Comparison of ENCODE assay signal across 23 mouse cellular contexts in the genomic region with DNA sequence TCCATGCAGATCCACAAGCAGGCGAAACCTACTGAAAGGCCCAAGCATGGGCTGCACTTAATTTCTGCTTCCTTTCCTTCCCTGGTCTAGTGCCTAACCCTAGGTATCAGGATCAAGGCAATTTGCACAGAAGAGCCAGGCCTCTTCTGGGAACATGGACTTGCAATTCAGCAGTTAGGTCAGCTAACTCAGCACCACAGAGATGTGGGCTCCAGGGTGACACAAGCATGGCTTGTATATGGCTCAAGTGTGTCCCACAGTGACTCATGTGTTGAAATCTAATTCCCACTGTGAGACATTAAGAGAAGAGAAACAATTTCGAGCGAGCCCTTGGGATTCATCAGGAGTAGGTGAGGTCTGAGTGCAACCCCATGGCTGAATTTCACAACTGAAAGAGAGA. TPM values are rescaled to one million over a fixed set of nuclear protein-coding genes. Genes with fewer than 3 reads are reported as not detected.
DNase-seq lines count a peak whose midpoint lies in the region; TF ChIP-seq lines count a peak whose summit lies in the region.
"Had no signal": no experiment of that assay in that cellular context is flagged by ENCODE, and none has a peak within 500 bp of the region (broad histone marks: within the 10 kb centered on the region; RNA-seq: fewer than 3 reads in every experiment).

No protein-coding gene starts in this region.

- no peak overlapping the region for H3K27ac ChIP-seq in layer of hippocampus, adult 2 months
- H3K27ac ChIP-seq: hindbrain, embryonic 13.5 days; liver, embryonic 15.5 days; lung, embryonic 15.5 days; midbrain, embryonic 12.5 days; neural tube, embryonic 13.5 days had no signal

- TF ChIP-seq CTCF in layer of hippocampus, adult 2 months (conservative IDR thresholded peaks at IDR 0.05), result no peak

- peak; percentile 1 for DNase-seq in cerebellum, adult 11-12 months
- no peak for DNase-seq in cerebellum, adult 9-10 months
- DNase-seq in layer of hippocampus, adult 9-11 months, result peak; percentile 56
- DNase-seq in layer of hippocampus, adult 2 months (ENCODE audit: low spot score in 2 of 2), result no peak
- peak; percentile 31 for DNase-seq in MN1 (ENCODE audit: low spot score)
- peak; percentile 83 for DNase-seq in skeletal muscle tissue, adult 2 months (ENCODE audit: low read depth, low spot score)
- no peak for DNase-seq in kidney, postnatal 25 days
- DNase-seq: cerebellum, adult 11 months; cerebellum, postnatal 10 days; heart, adult 18-20 months; heart, postnatal 4 days; kidney, adult 11 months; kidney, postnatal 14 days; left cerebral cortex, postnatal 4 days; right cerebral cortex, postnatal 4 days; thymus, adult 2 months; thymus, postnatal 36 days had no signal

- H3K4me3 ChIP-seq in layer of hippocampus, adult 2 months, result no peak overlapping the region
- H3K4me3 ChIP-seq: heart, embryonic 12.5 days; hindbrain, embryonic 13.5 days; liver, embryonic 15.5 days; lung, embryonic 15.5 days; midbrain, embryonic 12.5 days; neural tube, embryonic 13.5 days had no signal

RNA-seq across cellular contexts. Expression of a gene that starts 18.9 kb away (rescaled TPM):
- total RNA-seq in layer of hippocampus, adult 2 months (2021), result 100 to 1,000 TPM; 175 to 184 TPM

Comparison
In these comparisons a context has a peak if more than half of its experiments do, and no peak if none do; other contexts are left out.
1. DNase-seq: peak in cerebellum, adult 11-12 months (single experiment), layer of hippocampus, adult 9-11 months (single experiment), MN1 (single experiment) and skeletal muscle tissue, adult 2 months (single experiment); none in cerebellum, adult 9-10 months (single experiment), layer of hippocampus, adult 2 months (0 of 2) and kidney, postnatal 25 days (0 of 2).